8 mouse cellular contexts compared by ENCODE assay signal in the genomic region with DNA sequence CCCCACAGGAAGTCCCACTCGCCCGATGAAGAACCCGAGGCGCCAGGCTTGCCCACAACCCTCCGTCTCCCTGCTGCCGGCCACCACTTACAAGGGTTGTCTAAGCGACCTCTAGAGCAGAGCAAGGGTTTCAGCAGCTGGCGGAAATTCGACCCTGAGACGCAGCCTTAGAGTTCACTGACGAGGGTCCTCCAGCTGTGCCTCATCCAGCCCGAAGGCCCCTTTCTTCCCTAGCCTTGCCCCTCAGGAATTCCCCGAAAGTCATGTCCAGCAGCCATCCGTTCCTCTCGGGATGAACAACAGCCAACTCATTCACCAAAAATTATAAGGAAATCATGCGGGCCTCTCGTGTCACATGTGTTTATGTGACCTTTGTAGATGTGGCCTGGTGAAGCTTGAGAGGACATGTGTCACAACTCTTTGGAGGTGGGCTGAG. TPM values are rescaled to one million over a fixed set of nuclear protein-coding genes. Genes with fewer than 3 reads are reported as not detected.
DNase-seq lines count a peak whose midpoint lies in the region; ATAC-seq and TF ChIP-seq lines count a peak whose summit lies in the region.

No protein-coding gene starts in this region.

- TF ChIP-seq CTCF in liver, adult 2 months (IDR thresholded peaks at IDR 0.05; ENCODE audit: low read depth, low read length): no peak

- H3K36me3 ChIP-seq in liver, adult 2 months (ENCODE audit: control insufficient read depth, insufficient read depth, low read length): no peaks in the 10 kb centered on the region

- peak; percentile 27 for ATAC-seq in erythroblast, adult 5-6 weeks (replicated peaks; ENCODE audit: low FRiP score, poor library complexity, severe bottlenecking)
- peak; percentile 1; the same call in 1 of the 2 replicates for ATAC-seq in monocyte, adult 5-6 weeks (replicated peaks; ENCODE audit: insufficient number of reproducible peaks, low FRiP score, low TSS enrichment, poor library complexity, severe bottlenecking)

- peak overlapping the region; percentile 53 for H3K4me3 ChIP-seq in liver, adult 2 months (ENCODE audit: insufficient read depth, low read depth, low read length)

- peak overlapping the region; percentile 94 for H3K27ac ChIP-seq in liver, adult 2 months (replicated peaks; ENCODE audit: insufficient read depth, low read depth, low read length)

- DNase-seq in liver, adult 2 months (ENCODE audit: extremely low read depth, low read depth, low spot score): peak; percentile 75
- DNase-seq in liver: no peak
- DNase-seq in kidney, postnatal 4 days: peak; percentile 64 to 77
- DNase-seq in layer of hippocampus, postnatal 10 days (ENCODE audit: low spot score in 2 of 2): no peak
- no peak for DNase-seq in spleen, adult 12 weeks (ENCODE audit: low spot score)
- DNase-seq in left cerebral cortex, postnatal 4 days: no peak

- H3K9ac ChIP-seq in liver, adult 2 months (ENCODE audit: low read depth, low read length): peak overlapping the region; percentile 71

- intact Hi-C loops in left cerebral cortex, postnatal 4 days (cut with DNase I): no loop called here

- TF ChIP-seq POLR2A in liver, adult 2 months (IDR thresholded peaks at IDR 0.05; ENCODE audit: extremely low read depth, insufficient read depth, low read length): no peak

- no peaks in the 10 kb centered on the region for H3K27me3 ChIP-seq in liver, adult 2 months (ENCODE audit: control insufficient read depth, insufficient read depth, low read length)

- peaks cover 32% of the 10 kb centered on the region for H3K4me1 ChIP-seq in liver, adult 2 months (ENCODE audit: control insufficient read depth, insufficient read depth, low read length)

- 5% methylated on average over 17 of the region's 17 CpGs for WGBS in liver, adult 2 months

- peaks cover 15% of the 10 kb centered on the region; the same call in 1 of the 2 replicates for H3K79me2 ChIP-seq in liver, adult 2 months (ENCODE audit: control insufficient read depth, insufficient read depth, low read length)

RNA-seq across cellular contexts. Expression of a gene that starts 0.5 kb away (rescaled TPM):
- total RNA-seq in liver, adult 2 months (2014; rRNA removed): 18.2 and 24.1 TPM in 2 replicates
- polyA plus RNA-seq in liver, adult 2 months (2012; rRNA removed): 36.3 and 52.8 TPM in 2 replicates
- 7.9 and 11.1 TPM in 2 replicates for total RNA-seq in erythroblast, adult 5-6 weeks (2015; ENCODE audit: low replicate concordance)
- 23.8 and 25.6 TPM in 2 replicates for total RNA-seq in erythroblast, adult 5-6 weeks (2017; ENCODE audit: low replicate concordance)
- total RNA-seq in monocyte, adult 5-6 weeks (2017): 27.8 to 71.5 TPM (median 30.5 TPM) in 3 replicates
- total RNA-seq in layer of hippocampus, postnatal 10 days (2021): 1 to 10 TPM; 8.5 to 8.7 TPM
- 10 to 100 TPM; 10.7 to 12.9 TPM for total RNA-seq in left cerebral cortex, postnatal 4 days (2021)

Comparison
In these comparisons a context has a peak if more than half of its experiments do, and no peak if none do; other contexts are left out.
1. DNase-seq: peak in liver, adult 2 months (single experiment) and kidney, postnatal 4 days (2 of 2); none in liver (single experiment), layer of hippocampus, postnatal 10 days (0 of 2), spleen, adult 12 weeks (single experiment) and left cerebral cortex, postnatal 4 days (single experiment).